Mouse (Mus musculus): Measurements from ENCODE around the gene Kcnip2.

Gene Kcnip2

DNA sequence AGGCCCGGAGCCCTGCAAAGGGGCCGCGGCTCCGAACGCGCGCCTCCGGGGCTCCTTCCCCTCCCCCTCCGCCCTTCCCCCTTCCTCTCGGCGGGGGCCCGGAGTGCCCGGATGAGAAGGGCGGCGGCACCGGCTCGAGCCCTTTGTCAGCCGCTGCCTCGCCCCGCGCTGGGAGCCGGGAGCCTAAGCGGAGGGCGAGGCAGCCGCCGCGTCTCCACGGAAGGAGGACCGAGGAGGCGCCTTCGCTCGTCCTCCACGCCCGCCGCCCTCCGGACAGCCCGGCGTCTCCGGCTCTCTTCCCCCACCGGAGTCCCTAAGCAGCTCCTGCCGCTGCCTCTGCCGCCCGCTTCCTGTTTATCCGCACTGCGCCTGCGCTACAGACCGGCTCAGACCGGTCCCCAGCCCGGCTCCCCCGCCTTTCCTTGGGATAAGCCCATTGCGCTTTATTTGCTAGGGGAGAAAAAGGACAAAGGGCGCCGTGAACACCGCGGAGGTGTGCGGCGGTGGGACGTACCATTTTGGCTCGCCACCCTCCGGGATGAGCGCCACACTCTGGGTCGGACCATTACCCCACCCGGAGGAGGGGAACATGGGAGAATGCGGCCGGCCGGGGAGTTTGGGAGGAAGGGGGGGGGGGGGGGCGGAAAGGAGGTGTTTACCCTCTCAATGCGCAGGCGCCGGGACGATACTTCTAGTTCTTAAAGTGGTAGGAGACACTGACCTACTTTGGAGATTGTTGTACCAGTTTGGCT, 32.5 kb downstream of the Kcnip2 start, which contains the start of gene Mgea5:
Mgea5 (minus strand) TSS at position 657 of the 752 bp plus-strand sequence.
- in situ Hi-C loops (cut with MboI; ENCODE audit: low sequenced_read_pairs), result no loop called here

DNA sequence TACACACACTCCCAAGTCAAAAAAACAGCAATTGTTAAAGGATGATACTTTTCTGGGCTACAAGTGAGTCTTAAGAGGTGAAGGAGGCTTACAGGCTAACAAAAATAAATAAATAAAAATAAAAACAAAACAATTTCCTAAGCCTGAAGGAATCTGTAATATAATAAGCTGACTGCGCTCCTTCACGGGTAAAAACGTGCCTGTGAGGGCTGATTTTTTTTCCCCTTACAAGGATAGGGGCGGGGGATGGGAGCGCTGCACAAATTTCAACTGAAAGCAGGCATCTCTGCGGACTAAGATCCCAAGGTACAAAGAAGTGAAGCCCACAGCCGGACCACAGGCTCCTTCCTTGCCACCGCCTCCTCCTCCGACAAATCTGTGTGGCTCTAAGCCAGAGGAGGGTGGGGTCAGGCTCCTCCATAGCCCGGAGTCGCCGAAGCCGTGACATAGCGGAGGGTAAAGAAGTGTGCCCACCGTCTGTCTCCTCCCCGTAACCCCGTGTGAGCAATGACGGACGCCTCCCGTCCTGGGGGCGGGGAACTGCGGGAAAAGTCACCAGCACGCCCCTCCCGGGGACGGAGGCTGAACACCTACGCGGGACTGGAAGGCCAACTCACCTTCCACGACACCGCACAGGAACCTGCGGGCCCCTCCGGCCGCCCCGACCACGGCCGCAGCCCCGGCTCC, 33.4 kb downstream of the Kcnip2 start:
- in situ Hi-C loops (cut with MboI; ENCODE audit: low sequenced_read_pairs), result no loop called here

DNA sequence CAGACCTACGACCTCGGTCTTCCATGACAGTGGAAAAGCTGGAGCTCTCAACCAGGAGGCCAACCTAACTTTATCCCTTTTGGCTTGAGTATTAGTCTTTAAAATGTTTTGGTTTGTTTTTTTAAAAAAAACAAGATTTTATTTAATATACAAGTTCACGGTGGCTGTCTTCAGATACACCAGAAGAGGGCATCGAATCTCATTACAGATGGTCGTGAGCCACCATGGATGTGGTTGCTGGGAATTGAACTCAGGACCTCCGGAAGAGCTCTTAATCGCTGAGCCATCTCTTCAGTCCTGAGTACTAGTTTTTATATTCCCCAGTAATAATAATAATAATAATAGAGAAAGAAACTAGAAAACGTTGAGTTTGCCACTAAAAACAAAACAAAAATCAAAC, 34.2 kb downstream of the Kcnip2 start:
- in situ Hi-C loops (cut with MboI; ENCODE audit: low sequenced_read_pairs), result no loop called here

DNA sequence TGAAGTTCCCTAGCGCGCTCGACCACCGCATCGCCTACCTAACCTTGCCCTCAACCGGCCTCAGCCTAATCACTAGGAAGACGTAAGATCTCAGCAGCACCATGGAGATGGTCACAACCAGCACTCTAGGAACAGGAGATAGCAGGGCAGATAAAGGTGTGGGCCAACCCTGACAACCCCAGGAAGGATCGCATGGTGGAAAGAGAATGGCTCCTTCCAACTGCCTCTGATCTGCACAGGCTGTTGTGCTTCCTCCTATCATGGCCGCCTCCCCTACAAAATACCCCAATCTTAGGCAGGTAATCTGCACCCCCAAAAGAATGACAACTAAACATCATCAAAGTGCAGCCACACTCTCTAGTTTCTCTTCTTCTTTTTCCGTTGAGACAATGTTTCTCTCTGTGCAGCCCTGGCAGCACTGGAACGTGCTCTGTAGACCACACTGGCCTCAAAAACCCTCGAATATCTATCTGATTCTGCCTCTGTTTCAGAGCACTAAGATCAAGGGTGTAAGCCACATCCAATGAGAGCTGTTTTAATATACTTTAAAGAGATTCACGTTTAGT, 35.4 kb downstream of the Kcnip2 start:
- in situ Hi-C loops (cut with MboI; ENCODE audit: low sequenced_read_pairs), result no loop called here

DNA sequence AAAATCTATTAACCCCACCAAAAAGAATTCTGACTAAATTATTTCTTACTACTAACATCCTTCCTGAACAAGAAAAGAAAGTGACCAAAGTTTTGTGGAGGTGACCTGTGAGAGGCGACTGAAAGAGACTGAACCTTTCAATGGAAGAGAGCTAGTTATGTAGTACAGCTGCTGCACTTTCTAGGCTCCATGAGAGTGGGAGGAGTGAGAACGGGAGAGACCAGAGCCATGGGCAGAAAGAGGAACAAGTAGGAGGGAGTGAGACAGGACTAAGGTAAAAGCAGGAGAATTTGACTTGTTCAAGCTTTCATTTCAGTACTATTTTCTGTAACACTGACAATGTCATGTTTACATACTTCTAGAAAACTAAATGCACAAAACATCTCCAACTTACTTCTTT, 40.4 kb downstream of the Kcnip2 start:
- in situ Hi-C loops (cut with MboI; ENCODE audit: low sequenced_read_pairs), result no loop called here

DNA sequence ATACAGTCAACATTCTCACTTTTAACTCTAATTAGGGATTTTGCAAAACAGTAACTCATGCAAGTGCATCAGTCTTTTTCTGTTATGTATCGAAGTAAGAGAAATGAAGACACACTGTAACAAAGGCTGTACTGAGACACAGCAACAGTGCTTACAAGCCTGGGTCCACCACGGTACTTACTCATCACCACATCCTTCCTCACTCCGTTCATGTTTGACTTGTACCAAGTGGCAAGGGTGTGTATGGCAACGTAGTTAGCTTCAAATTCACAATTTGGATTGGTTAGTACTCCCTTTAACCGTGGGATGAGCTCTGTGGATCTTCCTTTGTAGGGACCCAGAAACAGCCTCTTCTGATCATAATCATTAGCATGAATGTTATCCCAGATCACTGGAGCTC, 44.4 kb downstream of the Kcnip2 start:
- in situ Hi-C loops (cut with MboI; ENCODE audit: low sequenced_read_pairs), result no loop called here

DNA sequence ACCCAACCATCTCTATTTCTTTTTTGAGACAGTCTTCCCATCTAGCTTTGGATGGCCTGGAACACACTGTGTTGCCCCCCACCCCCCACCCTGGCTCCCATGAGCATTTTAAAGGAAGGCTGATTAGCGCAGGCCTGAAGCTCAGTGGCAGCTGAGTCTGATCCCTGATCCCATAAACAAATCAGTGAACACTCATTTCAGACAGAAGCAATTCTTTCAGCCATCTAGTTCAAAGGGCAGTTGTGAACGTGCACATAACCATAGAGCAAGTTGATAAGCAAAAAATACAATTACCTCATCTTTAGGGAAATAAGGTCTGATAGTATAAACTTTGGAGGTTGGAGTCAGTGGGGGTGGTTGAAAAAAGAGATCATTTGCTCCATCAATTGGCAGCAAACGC, 55.1 kb downstream of the Kcnip2 start:
- in situ Hi-C loops (cut with MboI; ENCODE audit: low sequenced_read_pairs), result no loop called here

DNA sequence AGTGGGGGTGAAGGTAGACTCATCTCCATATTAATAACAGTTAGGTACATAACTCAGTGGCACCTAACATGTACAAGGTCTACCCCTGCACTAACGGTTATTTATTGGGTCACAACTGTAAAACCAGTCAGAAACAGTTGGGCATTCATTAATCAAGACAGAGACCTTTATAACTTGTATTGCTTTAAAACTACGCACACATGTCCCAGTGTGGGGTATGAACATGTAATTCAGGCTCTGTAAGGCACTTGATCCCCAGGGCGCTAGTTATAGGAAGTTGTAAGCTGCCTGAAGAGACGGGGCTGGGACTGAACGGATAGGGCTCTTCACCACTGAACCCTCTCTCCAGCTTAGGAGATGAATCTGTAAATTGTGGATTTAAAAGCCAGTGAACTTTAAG, 57.2 kb downstream of the Kcnip2 start:
- in situ Hi-C loops (cut with MboI; ENCODE audit: low sequenced_read_pairs), result no loop called here

DNA sequence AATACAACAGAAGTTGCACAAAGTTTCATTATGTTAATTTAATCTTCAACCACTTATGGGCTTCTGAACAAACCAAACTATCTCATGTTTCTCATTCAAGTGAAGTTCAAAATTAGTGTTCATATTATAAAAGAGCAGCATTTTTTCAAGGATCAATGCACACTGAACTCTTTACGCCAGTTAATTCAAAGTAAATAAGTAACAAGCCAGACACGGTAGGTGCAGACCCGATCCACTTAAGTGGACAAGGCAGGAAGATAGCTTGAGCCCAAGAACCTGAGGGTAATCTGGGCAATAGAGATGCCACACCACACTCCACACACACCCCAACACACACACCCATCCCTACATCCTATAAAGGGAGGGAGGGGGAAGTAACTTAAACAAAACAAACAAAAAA, 62.3 kb downstream of the Kcnip2 start:
- in situ Hi-C loops (cut with MboI; ENCODE audit: low sequenced_read_pairs), result no loop called here

DNA sequence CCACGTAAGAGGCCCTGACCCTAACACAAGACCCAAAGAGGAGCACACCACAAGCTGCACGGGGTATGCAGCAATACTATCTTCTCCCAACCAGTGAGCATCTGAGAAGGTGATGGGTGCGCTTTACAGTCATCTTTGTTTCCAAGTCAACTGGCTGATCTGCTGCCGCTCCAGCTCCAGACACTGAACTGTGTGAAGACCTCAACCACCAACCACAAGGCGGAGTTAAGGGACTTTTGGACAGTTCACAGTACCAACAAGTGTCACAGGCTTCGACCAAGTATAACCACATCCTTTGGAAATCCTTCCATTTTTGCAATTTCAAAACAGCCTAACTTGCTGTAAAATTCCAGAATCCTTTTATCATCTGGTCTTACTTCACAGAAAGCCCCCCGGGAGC, 64.0 kb downstream of the Kcnip2 start:
- in situ Hi-C loops (cut with MboI; ENCODE audit: low sequenced_read_pairs), result no loop called here

DNA sequence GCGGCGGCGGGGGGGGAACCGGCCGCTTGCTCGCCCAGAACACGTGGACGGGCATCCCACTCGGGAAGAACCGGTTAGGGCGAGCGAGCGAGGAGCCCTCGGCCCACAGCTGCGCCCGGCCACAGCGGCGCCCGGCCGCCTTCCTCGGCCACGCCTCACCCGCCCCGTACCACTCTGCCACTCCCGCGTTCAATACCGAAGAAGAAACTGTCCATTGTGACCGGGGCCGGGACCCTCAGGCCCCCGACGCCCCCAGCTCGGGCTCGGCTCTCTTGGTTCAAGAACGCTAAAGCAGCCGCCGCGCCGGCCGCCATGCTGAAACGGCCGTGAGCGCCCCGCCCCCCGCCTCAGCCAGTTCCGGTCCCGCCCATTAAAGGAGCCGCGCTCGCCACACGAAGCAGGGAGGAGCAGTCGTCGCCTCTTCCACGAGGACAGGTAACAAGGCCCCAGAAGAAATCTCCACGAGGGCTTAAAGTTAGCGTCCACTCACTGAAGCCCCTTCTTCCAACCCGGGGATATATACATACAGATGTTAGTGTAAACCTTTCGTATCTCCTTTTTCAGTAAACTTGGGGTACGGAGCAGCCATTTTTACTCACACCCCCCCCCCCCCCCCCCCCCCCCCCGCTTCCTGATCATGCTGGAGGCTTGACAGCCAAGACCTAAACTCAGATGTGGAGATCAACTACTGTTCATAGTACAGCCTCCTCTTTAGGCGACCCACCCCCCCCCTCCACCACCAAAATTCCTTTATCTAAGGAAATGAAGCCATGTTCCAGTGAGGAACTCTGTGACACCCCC, 66.4 kb downstream of the Kcnip2 start, which contains the start of gene Npm3:
Npm3 (minus strand) TSS at position 349 of the 801 bp plus-strand sequence.
- in situ Hi-C loops (cut with MboI; ENCODE audit: low sequenced_read_pairs), result loop anchor here (25.0 kb wide), 1 partner anchor 537 kb away; no protein-coding TSS in a partner anchor

DNA sequence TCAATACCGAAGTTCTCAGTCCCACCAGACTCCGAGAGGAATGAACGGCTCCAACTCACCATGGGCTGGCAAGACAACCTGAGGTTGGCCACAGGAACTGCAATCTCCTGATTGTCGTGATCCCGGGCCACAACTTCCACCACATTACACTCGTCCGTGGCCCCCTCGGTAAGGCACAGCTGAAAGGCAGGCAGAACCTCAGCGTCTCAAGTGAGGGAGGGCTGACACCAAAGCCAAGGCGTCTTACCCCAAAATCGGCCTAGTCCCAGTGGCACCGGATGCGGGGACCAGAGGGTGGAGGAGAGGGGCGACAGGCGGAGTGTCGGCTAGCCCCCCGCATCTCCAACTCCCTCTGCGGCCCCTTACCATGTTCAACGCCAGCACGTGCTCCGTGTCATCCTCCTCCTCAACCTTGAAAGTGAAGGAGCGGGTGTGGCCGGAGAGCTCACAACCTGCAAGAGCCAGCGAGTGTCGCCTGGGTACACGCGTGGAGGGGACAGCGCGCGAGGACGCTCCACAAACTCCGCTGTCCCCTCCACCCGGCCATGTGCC, 67.1 kb downstream of the Kcnip2 start:
- in situ Hi-C loops (cut with MboI; ENCODE audit: low sequenced_read_pairs), result loop anchor here (25.0 kb wide), 1 partner anchor 536 kb away; no protein-coding TSS in a partner anchor

DNA sequence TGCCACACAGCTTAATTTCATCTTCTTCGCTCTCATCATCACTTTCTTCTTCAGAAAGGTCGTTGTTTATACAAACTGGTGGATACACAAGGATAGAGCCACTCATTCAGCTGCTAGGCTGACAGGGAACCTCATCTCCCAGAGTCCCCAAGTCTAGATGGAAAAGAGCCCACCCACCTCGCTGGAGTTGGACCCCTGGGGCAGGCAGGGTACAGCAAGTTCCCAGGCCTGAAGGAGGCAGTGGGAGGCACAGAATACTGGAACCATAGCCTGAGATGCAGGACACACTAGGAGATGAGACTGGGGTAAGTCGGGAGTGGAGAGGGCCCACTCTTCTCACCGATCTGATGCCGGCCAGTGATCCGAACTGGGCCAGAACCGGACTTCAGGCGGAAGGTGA, 67.7 kb downstream of the Kcnip2 start:
- in situ Hi-C loops (cut with MboI; ENCODE audit: low sequenced_read_pairs), result loop anchor here (25.0 kb wide), 1 partner anchor 536 kb away; no protein-coding TSS in a partner anchor

DNA sequence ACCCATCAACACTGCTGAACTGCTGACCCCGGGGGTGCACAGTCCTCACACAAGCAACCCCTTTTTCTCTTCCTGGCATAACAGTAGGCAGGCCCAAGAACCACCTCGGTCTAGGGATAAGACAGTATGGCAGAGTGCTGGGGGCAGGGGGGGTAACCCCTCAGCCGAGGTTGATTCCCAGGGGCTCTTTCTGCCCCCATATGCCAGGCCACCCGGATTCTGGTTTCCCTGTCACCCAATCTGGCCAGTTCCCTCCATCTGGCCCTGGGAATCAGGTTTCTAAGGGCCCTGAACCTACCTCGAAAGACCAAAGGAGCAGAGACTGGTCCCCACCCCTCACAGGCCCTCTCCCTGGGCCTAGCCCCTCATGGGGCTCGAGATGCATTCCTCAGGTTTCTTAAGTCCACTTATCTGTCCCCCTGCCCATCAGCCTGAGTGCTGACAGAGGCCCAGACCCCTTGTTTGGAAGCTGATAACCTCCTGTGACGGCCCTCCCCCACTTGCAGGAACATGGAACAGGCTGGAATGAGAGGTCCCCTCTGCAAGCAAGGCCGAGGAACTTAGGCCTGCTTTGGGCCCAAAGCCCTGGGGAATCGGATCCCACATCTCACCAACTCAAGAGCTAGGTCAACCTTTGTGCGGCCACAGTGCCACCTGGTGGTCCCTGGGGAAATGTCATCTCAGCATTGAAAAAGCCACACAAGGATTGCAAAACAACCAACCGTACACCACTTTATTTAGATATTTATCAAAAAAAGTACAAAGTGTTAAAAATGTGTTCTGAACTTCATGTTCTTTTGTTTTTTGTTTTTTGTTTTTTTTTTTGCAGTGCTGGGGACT, 68.6 kb downstream of the Kcnip2 start:
- in situ Hi-C loops (cut with MboI; ENCODE audit: low sequenced_read_pairs), result loop anchor here (25.0 kb wide), 1 partner anchor 535 kb away; no protein-coding TSS in a partner anchor

DNA sequence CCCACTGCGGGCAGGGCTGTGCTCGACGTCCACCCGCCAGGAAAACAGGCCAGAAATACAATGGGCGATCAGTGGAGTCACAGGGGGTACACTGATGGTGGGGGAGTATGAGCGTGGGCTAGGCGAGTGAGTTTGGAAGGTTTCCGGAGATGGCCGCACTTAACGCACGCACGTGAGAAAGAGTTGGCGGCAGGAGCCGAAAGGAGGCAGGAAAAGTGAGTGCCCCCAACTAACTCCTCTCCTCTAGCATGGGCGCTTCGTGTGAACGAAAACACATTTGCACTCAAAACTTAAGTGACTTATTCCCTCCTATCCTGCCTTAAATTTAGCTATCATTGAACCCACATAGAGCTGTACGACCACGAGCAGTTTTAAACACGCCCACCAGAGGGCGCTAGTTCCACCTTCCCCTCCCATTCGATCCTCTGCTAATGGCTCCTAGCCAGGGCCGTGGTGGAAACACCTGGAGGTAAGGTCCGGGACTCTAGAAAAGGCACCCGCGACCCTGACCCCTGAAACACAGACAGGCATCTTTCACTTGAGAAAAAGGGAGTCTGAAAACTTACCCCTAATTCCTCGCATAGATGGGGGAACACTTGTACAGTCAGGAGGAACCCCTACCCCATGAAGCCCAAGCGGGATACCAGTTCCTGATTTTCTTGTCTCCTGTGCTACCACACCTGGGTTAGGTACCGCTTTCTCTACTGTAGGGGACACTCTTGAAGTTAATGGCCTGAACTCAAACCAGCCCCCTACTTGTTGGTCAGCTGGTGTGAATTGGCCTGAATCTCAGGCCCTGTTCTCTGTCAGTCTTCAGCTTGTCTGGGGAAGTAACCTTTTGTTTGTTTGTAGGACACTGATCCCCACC, 69.5 kb downstream of the Kcnip2 start:
- in situ Hi-C loops (cut with MboI; ENCODE audit: low sequenced_read_pairs), result loop anchor here (25.0 kb wide), 1 partner anchor 534 kb away; no protein-coding TSS in a partner anchor

DNA sequence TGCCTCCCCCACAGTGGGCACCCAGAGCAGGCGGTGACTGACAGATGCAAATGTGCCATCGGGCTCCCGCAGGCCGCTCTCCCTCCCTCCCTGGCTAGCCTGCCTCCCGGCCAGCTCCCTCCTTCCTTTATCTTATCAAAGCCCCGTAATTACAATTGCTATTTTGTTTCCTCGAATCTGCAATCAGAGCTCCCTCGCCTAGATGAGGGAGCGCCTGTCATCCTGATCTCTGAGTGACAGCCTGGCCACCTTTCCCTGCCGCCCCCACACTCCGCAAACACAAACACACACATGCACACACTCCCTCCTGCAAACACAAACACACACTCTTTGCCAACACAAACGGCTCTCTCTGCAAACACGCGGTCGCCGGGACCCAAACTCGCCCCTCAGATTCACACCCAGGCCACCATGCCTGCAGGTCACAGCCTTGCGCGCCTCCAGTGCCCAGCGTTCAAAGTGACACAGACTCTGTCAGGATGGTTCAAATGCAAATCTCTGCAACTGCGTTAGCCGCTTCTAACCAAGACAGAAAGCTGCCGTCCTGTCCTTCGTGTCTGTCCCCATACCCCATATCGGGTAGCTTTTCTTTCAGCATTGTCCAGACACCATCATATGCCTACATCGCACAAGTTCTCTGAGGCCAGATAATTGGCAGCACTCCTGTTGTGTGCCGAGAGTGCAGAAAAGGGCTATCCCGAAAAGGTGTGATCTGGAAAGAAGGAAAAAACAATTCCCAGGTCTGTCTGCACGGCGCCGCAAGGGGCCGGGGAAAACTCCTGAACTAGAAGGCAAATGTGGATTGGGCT, 70.3 kb downstream of the Kcnip2 start:
- in situ Hi-C loops (cut with MboI; ENCODE audit: low sequenced_read_pairs), result loop anchor here (25.0 kb wide), 1 partner anchor 533 kb away; no protein-coding TSS in a partner anchor

DNA sequence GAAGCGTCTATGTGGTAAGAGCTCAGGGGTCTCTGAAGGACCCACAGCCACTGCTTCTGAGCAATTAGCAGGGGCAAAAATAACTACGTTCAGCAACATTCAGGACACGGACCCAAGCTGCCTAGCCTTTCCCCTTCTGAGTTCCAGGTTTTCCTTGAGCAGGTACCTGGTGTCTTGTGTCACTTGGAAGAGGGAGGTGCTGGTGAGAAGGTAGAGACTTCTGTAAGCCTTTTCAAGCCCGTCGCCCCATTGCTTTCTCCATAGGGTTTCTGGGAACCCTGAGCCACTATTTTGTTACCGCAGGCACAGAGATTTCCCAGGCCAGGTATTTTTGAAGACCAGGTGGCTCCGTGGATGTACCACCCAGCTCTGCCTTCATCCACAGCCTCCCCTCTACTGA, 72.2 kb downstream of the Kcnip2 start:
- in situ Hi-C loops (cut with MboI; ENCODE audit: low sequenced_read_pairs), result loop anchor here (25.0 kb wide), 1 partner anchor 531 kb away; no protein-coding TSS in a partner anchor
